Mouse (Mus musculus): Measurements from ENCODE around the gene Pde6h.

Pde6h gene

GRCm38 (mm10) chr6:136968877-136969276, 45.2 kb downstream of the Pde6h start:
- in situ Hi-C loops (cut with MseI, MboI) = loop anchor here (5.0 to 10.0 kb wide), 2 partner anchors 104 to 107 kb away; no protein-coding TSS in a partner anchor

- in situ Hi-C loops (cut with MseI, MboI) = no loop called here
Measured at GRCm38 (mm10) chr6:136979274-136980082, 55.8 kb downstream of the Pde6h start.

DNA sequence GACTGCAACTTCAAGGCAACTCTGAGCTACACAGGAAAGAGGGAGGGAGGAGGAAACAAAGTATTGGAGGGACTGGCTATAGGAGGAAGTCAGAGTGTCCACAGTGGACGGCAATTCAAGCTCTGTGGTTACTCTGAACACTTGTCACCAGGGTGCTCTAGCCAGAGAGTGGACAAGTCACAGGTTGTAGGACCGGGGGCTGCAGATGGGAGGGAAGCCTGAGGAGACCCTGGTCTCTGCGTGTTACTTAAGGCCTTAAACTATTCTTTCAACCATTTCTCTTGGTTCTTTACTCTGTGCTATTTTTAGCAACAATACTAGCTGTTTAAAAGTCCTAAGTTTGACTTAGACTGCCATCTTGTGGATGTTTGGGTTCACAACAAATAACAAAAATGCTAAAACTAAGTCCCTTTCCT, 56.7 kb downstream of the Pde6h start:
- in situ Hi-C loops (cut with MseI, MboI) = no loop called here

DNA sequence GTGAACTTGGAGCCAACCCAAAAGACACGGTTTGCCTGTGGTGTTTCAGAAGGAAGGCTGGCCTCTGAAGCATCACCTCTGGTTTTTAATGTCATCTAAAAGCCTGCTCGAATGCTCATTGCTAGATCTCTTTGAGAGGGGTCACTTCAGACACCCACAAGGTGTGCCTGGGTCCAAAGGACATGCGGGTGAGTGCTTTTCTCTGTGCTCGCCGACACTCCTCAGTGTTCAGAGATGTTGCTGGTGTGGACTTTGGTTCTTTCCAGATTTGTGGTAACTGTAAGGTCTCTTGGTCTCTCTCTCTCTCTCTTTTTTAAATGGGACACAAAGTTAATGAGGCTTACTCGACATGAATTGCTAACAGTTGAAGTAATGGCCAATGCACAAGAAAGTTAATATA, 58.9 kb downstream of the Pde6h start:
- in situ Hi-C loops (cut with MseI, MboI) = no loop called here

GRCm38 (mm10) chr6:136983201-136983600, 59.6 kb downstream of the Pde6h start:
- in situ Hi-C loops (cut with MseI, MboI) = no loop called here

DNA sequence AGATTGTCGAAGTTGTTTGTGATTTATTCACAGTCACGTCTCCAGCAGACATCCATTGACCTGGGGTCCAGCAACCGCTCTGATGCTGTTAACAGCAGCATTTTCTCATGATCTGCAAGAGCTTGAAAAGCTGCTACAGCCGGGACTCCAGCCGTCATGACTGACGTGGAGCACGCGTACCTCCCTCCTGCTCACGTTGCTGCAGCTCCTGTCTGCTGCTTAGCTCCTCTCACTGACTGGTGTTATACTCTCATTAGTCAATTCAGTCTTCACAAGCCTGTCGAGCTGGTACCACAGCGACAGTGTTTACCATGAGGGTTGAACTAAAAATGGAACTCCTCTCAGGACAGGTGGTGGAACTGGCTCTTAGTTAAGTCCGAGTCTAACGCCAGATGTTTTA, 62.4 kb downstream of the Pde6h start:
- in situ Hi-C loops (cut with MseI, MboI) = no loop called here

- in situ Hi-C loops (cut with MseI, MboI) = no loop called here
Measured at GRCm38 (mm10) chr6:136986718-136987117, 63.1 kb downstream of the Pde6h start.

DNA sequence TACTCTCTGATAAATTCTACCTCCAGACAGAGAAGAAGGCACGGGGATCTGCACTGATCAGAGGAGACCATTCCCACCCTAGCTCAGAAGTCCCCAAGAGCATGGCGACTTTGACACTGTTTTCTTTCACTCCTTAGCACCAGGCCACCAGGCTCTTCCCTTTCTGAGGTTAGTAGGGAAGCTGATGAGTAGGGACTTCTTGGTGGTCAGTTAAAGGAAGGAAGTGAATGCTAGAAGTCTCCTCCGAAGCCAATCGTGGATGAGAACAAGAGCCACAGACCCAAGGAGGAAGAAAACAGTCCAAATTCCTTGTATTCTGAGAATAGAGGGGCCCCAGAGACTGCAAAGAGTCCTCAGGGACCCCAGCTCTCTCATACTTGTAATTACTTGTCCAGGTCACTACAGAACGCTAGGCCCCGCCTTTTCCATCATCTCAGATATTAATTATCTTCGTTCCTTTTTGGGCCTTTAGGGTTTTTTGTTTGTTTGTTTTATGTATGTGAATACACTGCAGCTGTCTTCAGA, 65.0 kb downstream of the Pde6h start:
- in situ Hi-C loops (cut with MseI, MboI) = no loop called here

DNA sequence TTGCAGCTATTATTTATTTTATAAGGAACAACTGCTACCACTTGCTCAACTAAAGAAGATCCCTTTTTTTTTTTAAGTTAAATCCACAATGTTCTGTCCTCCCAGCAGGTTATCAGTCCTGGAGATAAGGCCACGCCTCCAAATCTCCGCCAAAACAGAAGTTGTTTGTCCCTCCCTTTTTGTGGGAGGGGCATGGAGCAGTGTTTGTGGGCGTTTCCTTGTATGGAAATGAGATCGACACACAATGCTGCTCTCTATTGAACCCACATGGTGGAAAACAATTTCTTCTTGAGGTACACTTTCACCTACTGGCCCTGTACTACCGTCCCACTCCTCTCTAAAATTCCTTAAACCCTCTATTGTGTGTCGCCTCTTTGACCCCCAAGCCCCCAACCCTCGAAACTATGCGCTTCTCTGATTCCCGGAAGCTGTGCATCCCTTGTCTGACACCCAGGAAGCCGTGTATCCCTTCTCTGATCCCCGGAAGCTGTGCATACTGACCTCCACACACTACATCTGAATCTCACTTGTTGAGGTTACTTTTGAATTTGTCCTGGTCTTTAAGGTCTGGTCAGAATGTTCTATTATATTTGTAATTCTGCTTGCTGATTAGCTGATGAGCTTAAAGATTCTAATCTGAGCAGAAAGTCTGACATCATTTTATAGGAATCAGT, 66.3 kb downstream of the Pde6h start:
- in situ Hi-C loops (cut with MseI, MboI) = no loop called here

DNA sequence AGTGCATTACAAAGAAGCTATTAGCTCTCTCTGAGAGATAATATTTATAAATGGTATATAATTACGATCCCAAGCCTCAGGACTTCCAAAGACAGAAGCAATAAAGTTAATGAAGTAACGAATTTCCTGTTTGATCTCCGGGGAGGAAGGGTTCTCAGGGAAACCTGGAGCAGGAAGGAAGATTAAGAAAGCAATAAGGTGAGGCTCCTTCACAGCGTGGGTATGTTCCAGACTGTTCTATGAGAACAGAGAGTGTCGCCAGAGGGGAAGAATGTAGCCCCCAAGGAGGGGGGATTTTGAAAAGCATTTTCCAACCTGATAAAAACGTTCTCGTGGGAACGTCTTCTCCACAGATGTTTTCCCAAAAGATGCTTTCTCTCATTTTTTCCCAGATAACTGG, 66.9 kb downstream of the Pde6h start:
- in situ Hi-C loops (cut with MseI, MboI) = no loop called here

GRCm38 (mm10) chr6:136993574-136993973, 69.9 kb downstream of the Pde6h start:
- in situ Hi-C loops (cut with MseI, MboI) = no loop called here

- in situ Hi-C loops (cut with MseI, MboI) = no loop called here
Measured at GRCm38 (mm10) chr6:136995533-136995932, 71.9 kb downstream of the Pde6h start.

GRCm38 (mm10) chr6:136996336-136996735, 72.7 kb downstream of the Pde6h start:
- in situ Hi-C loops (cut with MseI, MboI) = no loop called here

DNA sequence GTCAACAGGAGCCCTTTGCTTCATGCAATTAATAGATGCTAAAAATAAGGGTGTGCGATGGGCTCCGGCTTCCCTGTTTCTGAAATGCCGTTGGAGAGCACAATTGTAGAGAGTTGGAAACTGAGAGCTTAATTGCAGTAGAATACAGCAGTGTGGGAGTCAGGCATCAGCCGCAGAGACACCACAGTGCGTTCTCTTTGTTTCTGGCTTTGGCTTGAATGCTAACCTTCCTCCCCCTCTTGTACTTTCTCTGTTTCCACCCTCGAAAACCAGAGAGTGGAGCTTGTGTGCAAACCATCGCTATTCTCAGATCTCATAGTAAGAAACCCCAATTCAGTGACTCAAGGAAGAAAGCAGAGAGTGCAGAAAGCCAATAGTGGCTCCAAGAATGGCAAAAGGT, 74.5 kb downstream of the Pde6h start:
- in situ Hi-C loops (cut with MseI, MboI) = no loop called here

GRCm38 (mm10) chr6:136999009-136999408, 75.4 kb downstream of the Pde6h start:
- in situ Hi-C loops (cut with MseI, MboI) = no loop called here

GRCm38 (mm10) chr6:136999707-137000446, 76.2 kb downstream of the Pde6h start:
- in situ Hi-C loops (cut with MseI, MboI) = no loop called here

DNA sequence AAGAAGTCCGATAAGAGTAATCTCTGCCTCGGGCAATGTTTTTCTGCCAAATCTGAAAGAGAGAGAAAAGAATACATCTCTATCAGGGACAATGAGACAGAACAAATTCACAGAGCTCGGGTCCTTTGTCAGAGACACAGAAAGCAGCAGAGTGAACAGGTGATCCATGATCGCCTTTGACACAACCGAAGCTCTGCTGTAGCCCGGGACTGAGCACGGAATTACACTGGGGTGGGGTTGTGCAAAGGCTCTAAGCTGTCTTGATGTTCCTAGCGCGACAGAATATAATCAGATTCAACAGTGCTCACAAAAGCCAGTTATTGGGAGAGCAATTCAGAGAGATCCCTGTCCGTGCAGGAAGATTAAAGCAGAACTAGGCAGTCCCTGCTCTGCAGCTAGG, 77.1 kb downstream of the Pde6h start:
- in situ Hi-C loops (cut with MseI, MboI) = no loop called here

DNA sequence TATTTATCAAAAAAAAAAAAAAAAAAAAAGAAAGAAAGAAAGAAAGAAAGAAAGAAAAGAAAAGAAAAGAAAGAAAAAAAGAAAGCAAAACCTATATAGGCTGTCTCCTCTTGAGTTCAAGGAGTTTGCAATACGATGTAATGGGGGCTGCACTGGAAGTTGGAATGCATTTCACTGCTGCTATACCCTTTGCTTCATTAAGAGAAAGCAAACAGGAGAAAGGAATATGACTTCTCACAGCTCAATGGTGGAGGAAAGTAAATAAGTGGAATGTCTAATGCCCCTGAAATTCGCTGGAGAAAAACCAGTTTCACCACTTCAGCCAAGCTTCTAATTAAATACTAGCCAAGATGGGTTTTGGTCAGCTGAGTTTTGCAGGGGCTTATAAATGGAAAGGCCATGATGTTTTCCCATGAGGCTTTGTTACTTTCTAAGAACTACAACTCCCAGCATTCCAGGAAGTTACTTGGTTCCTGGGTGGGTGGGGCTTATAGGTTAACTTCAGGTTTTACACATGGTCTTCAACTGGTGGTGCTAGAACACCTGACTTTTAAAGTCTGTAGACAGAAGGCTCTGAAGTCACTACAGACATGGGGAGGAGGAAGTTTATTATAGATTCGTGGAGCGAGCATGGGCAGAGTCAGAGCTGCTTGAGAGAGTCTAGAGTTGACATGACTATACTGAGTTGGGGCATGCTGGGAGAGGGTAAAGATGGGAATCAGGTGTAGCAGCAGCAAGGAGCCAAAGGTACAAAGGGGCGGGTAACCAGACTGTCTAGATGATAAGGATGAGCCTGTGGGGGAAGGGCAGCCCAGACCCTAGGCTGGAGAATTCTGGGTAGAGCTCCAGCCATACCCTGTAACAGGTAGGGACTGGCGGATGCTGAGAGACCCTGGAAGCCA, 77.9 kb downstream of the Pde6h start:
- in situ Hi-C loops (cut with MseI, MboI) = no loop called here

- in situ Hi-C loops (cut with MseI, MboI) = no loop called here
Measured at GRCm38 (mm10) chr6:137002169-137002514, 78.5 kb downstream of the Pde6h start.

GRCm38 (mm10) chr6:137004359-137004758, 80.7 kb downstream of the Pde6h start:
- in situ Hi-C loops (cut with MseI, MboI) = no loop called here

- in situ Hi-C loops (cut with MseI, MboI) = no loop called here
Measured at GRCm38 (mm10) chr6:137011187-137011586, 87.6 kb downstream of the Pde6h start.
